Mouse (Mus musculus) heart, adult 18-20 months (tissue): Measurements from ENCODE around the gene Ccl3. TPM values are rescaled to one million over a fixed set of nuclear protein-coding genes. Genes with fewer than 3 reads are reported as not detected.

Experiments
- DNase-seq, 2 experiments: peaks; one replicate each; pipeline ENCODE4 v3.0.0; 2021 to 2022; ENCODE audit warnings: mixed read lengths in 1 of 2
- long read RNA-seq, 2 experiments: library from polyadenylated mRNA; stranded (forward); transcript quantifications; one replicate each; pipeline ENCODE4 v2.0.0; 2021
- total RNA-seq, 2 experiments: library from RNA; stranded (reverse); gene quantifications; 2 replicates each; pipeline ENCODE4 v1.2.3; 2021

Gene Ccl3
- total RNA-seq = not detected
- long read RNA-seq, experiment 1 = 0 reads
- long read RNA-seq, experiment 2 = 0 reads

GRCm38 (mm10) chr11:83649305-83649841, at the start of gene Ccl3:
Gene Ccl3 (minus strand): TSS chr11:83649355.
- peak in 1 of 2 experiments; percentile 25 for DNase-seq

GRCm38 (mm10) chr11:83692008-83692407, 42.9 kb upstream of the Ccl3 start:
- DNase-seq = no peak

- DNase-seq = no peak
Observed at GRCm38 (mm10) chr11:83689918-83690317, 40.8 kb upstream of the Ccl3 start.

GRCm38 (mm10) chr11:83675665-83676064, 26.5 kb upstream of the Ccl3 start:
- no peak for DNase-seq

- DNase-seq = no peak
Observed at GRCm38 (mm10) chr11:83671743-83672142, 22.6 kb upstream of the Ccl3 start.

GRCm38 (mm10) chr11:83663532-83663931, 14.4 kb upstream of the Ccl3 start:
- no peak for DNase-seq

- no peak for DNase-seq
Observed at GRCm38 (mm10) chr11:83662204-83662603, 13.0 kb upstream of the Ccl3 start, which contains the start of gene Ccl4. Gene Ccl4 (plus strand): TSS chr11:83662584.

GRCm38 (mm10) chr11:83658797-83659196, 9.6 kb upstream of the Ccl3 start:
- DNase-seq = no peak

- DNase-seq = no peak
Observed at GRCm38 (mm10) chr11:83657508-83657907, 8.4 kb upstream of the Ccl3 start.

- no peak for DNase-seq
Observed at GRCm38 (mm10) chr11:83654606-83655005, 5.5 kb upstream of the Ccl3 start.

GRCm38 (mm10) chr11:83646356-83647149, 2.6 kb downstream of the Ccl3 start:
- no peak for DNase-seq

- DNase-seq = no peak
Observed at GRCm38 (mm10) chr11:83645521-83645920, 3.6 kb downstream of the Ccl3 start, which contains the start of gene Rpl9-ps1. Gene Rpl9-ps1 (minus strand): TSS chr11:83645621.

GRCm38 (mm10) chr11:83641216-83641615, 7.9 kb downstream of the Ccl3 start:
- DNase-seq = no peak

GRCm38 (mm10) chr11:83640141-83640540, 9.0 kb downstream of the Ccl3 start:
- DNase-seq = peak in 1 of 2 experiments; percentile 27

- peak in 1 of 2 experiments; percentile 33 for DNase-seq
Observed at GRCm38 (mm10) chr11:83639533-83639932, 9.6 kb downstream of the Ccl3 start.

GRCm38 (mm10) chr11:83638934-83639333, 10.2 kb downstream of the Ccl3 start:
- DNase-seq = no peak

GRCm38 (mm10) chr11:83636742-83637235, 12.4 kb downstream of the Ccl3 start:
- peak in 1 of 2 experiments; percentile 37 for DNase-seq

- DNase-seq = no peak
Observed at GRCm38 (mm10) chr11:83634898-83635297, 14.3 kb downstream of the Ccl3 start.

- no peak for DNase-seq
Observed at GRCm38 (mm10) chr11:83634425-83634824, 14.7 kb downstream of the Ccl3 start.

- peak; percentile 40 to 49 for DNase-seq
Observed at GRCm38 (mm10) chr11:83632744-83633143, 16.4 kb downstream of the Ccl3 start.

- DNase-seq = peak in 1 of 2 experiments; percentile 64
Observed at GRCm38 (mm10) chr11:83631065-83631464, 18.1 kb downstream of the Ccl3 start.

- DNase-seq = no peak
Observed at GRCm38 (mm10) chr11:83630630-83631029, 18.5 kb downstream of the Ccl3 start.

- DNase-seq = no peak
Observed at GRCm38 (mm10) chr11:83628808-83629207, 20.3 kb downstream of the Ccl3 start.
